Mouse (Mus musculus) E14TG2a.4 (cell line): Measurements from ENCODE around the gene Rnf2.
"Not testable (repeated sequence)": the region's sequence is repeated elsewhere in the genome, so short reads cannot be mapped to it uniquely, and the experiment has no call there.

ENCODE experiments used
- CTCF ChIP-seq: conservative IDR thresholded peaks from 2 replicates; pipeline ENCODE4 v1.5.1; 2014; ENCODE audit warnings: low read length
- NANOG ChIP-seq: IDR thresholded peaks from 2 replicates; pipeline ENCODE4 v1.6.1; 2014; ENCODE audit warnings: borderline replicate concordance, low read length, mixed read lengths

- not testable (repeated sequence) for TF ChIP-seq CTCF, NANOG
These were observed 28.4 kb downstream of the Rnf2 start for GRCm38 (mm10) chr1:151472386-151472785.
